Mouse (Mus musculus) neutrophil, adult 59 days (primary cell): ENCODE data around the gene Adh4. TPM values are rescaled to one million over a fixed set of nuclear protein-coding genes. Genes with fewer than 3 reads are reported as not detected.

Source experiments
- total RNA-seq, 2 experiments: library from RNA; stranded (reverse); gene quantifications; 1 replicate in 1 of 2; 2 replicates in 1 of 2; pipeline ENCODE4 v1.2.4; 2023

Adh4 gene
- total RNA-seq: not detected

GRCm38 (mm10) chr3:138415121-138415690 lies at the start of gene Adh4:
Gene Adh4 (plus strand): TSS chr3:138415466.

GRCm38 (mm10) chr3:138442612-138443464 lies 27.6 kb downstream of the Adh4 start, which contains the start of gene Adh5:
Gene Adh5 (plus strand): TSS chr3:138443093.

Other genes with a start within 250 kb of the Adh4 start
- not detected for gene 4930579F01Rik, start 221.6 kb upstream of the Adh4 start, total RNA-seq
- gene Adh7, start 197.7 kb upstream of the Adh4 start, total RNA-seq: not detected
- gene Adh1, start 154.5 kb upstream of the Adh4 start, total RNA-seq: under 1 TPM in 1 of 2 experiments, not detected in 1; 0.47 TPM
- not detected for gene Adh6a, start 102.2 kb upstream of the Adh4 start, total RNA-seq
- not detected for gene Adh6b, start 73.7 kb upstream of the Adh4 start, total RNA-seq
- gene Adh5, start 27.6 kb downstream of the Adh4 start, total RNA-seq: 10 to 100 TPM; 26.4 to 33.3 TPM
- 10 to 100 TPM; 18.9 to 21.1 TPM for gene Metap1, start 74.0 kb downstream of the Adh4 start, total RNA-seq
- gene Eif4e, start 110.7 kb downstream of the Adh4 start, total RNA-seq: 10 to 100 TPM; 48.2 to 52.3 TPM